Mouse (Mus musculus): ENCODE results near the gene Gm5152.
"Not testable (repeated sequence)": the region's sequence is repeated elsewhere in the genome, so short reads cannot be mapped to it uniquely, and the experiment has no call there.

Gene Gm5152

DNA sequence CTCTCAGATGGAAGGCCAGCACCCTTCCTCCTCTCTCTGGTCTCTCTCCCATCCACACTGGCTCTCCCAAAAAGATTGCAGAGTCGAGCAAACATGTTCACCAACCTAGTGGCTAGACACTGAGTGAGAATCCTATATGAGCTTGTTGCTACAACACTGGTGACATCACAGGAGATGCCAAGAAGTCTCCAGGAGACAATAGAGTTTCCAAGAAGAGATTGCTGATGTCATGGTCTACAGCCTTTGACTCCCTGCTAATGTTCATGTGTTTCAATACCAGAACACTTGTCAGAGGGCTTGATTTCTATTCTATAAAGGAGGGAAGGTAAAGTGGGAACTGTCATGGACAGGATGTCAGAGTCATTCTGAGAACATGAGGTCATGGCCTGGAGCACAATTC lies at the start of gene Gm5152:
Gene Gm5152, minus strand, starts transcription at position 101 of the 400 bp plus-strand sequence.
- DNase-seq = not testable (repeated sequence)

DNA sequence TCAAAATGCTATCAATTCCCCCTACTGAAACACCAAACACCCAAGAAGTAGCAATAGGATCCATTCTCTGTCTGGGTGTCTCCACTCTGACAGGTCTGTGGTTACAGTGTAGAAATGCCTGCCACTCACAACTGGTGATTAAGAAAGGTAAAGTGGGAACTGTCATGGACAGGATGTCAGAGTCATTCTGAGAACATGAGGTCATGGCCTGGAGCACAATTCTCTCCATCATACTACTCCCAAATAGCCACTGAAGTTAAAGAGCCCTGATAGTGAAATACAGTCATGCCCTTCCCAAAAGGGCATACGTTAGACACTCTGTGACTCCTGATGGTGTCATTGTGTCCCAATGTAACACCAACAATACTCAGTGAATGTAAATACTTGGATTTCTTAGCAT lies 8.4 kb upstream of the Gm5152 start:
- not testable (repeated sequence) for DNase-seq

DNA sequence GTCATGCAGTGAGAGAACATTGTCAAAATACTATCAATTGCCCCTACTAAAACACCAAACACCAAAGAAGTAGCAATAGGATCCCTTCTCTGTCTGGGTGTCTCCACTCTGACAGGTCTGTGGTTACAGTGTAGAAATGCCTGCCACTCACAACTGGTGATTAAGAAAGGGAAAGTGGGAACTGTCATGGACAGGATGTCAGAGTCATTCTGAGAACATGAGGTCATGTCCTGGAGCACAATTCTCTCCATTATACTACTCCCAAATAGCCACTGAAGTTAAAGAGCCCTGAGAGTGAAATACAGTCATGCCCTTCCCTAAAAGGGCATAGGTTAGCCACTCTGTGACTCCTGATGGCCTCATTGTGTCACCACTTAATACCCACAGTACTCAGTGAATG lies 556 bp downstream of the Gm5152 start:
- DNase-seq = not testable (repeated sequence)

DNA sequence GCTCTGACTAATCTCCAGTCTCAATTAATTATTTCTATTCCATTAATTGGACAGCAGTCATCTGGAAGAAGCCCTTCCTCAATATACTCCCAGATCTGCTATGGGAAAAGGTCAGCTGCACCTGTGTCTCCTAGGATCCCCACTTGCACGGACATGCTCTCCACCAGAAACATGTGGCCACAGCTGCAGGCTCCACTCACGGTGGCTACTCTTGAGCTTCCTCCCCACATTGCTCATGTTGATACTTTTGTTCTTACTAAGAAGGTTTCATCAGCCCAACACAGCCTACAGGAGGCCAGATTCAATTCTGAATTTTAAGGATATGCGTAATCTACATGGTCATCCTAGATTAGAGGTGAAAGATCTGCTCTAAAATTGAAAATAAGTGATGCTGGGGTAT lies 5.9 kb downstream of the Gm5152 start:
- DNase-seq = not testable (repeated sequence)

DNA sequence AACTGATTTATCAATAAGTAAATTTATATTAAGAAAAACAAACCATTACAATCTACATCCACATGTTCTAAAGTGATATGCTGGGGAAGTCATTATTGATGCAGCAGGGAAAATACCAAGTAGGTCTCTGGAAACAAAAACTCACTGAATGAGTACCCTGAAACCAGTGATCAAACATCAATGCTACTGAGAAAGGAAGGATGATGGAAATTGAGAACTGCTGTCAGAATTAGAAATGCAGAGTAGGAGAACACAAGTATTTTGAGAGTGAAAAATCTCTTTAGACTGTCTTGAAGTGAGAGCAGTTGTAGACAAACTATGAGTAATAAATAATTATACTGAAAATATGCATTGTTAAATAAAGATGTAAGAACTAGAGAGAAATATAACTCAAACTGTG lies 26.0 kb downstream of the Gm5152 start:
- DNase-seq = no peak

DNA sequence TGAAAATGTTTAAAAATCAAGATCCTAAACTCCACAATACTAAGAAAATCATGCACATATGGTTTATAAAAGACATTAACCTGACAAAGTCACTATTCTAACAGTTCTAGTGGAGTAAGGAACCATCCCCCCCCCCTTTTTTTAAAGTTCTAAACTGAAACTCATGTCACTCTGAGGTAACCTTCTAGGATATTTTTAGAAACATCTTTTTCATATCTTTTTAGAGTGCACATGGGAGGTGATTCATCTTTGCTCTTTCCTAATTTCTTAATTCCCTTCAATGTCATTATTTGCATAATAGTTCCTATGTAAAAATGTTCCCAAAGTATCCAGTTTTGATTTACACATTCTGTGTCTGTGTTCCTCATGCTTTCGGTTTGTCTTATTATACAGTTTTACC lies 43.3 kb downstream of the Gm5152 start:
- no peak for DNase-seq

DNA sequence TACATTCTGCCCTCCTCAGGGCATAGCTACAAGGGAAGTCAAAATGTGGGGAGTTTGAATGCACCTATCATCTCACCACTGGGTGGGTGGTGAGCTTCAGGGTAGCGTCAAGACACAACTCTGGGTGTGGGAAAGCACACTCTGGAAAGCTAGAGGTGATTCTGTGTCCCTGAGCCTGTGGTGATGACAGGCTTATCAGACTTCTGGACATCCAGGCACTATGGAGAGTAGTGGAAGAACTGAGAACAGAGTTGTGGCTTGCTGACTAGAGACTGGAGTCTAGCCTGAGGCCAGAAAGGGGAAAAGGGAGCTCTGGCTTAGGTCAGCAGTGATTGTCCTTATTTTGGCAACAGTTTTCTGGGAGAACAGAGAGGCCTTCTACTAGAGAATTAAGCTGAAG lies 49.4 kb downstream of the Gm5152 start:
- no peak for DNase-seq

Data from thymus, postnatal 14 days (tissue).